Mouse (Mus musculus): ENCODE data around the gene Myh6.

DNA sequence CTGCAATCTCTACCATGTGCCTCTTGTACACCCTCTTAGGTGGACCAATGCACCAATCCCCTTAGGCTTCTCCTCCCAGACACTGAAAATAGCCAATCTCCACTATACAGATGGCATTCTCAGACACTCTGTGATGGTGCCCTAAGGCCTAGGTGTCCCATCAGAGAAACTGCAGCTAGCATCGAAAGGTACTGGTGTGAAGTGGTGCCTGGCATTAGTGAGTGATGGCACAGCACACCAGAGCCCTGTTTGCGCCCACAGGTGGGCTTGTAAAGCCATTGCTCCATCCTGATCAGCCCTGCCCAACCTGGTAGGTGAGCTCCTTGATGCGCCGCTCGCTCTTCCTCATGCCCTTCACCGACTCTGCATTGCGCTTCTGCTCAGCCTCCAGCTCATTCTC is 22.8 kb downstream of the Myh6 start:
- no peak for TF ChIP-seq CTCF (IDR thresholded peaks at IDR 0.05; ENCODE audit: extremely low read depth, insufficient read depth, low read length)
- TF ChIP-seq POLR2A (IDR thresholded peaks at IDR 0.05; ENCODE audit: extremely low read depth, insufficient read depth, low read length), result no peak

Measured in cortical plate, adult 2 months (tissue).